Mouse (Mus musculus) urinary bladder, postnatal 25 days (tissue): ENCODE data around the gene Itga4.

ENCODE experiments used
- DNase-seq: peaks from one replicate; pipeline ENCODE4 v3.0.0; 2022; ENCODE audit warnings: low spot score

The Itga4 gene

GRCm38 (mm10) chr2:79266480-79266879 is 11.3 kb downstream of the Itga4 start:
- no peak for DNase-seq

- DNase-seq = no peak
Observed at GRCm38 (mm10) chr2:79267181-79267580, 12.0 kb downstream of the Itga4 start.

GRCm38 (mm10) chr2:79268863-79269262 is 13.6 kb downstream of the Itga4 start:
- DNase-seq = no peak

- no peak for DNase-seq
Observed at GRCm38 (mm10) chr2:79270034-79270535, 14.9 kb downstream of the Itga4 start.

GRCm38 (mm10) chr2:79271838-79272237 is 16.6 kb downstream of the Itga4 start:
- no peak for DNase-seq

- no peak for DNase-seq
Observed at GRCm38 (mm10) chr2:79278581-79278980, 23.4 kb downstream of the Itga4 start.

- no peak for DNase-seq
Observed at GRCm38 (mm10) chr2:79284206-79284605, 29.0 kb downstream of the Itga4 start.

- no peak for DNase-seq
Observed at GRCm38 (mm10) chr2:79290149-79290548, 34.9 kb downstream of the Itga4 start.

- no peak for DNase-seq
Observed at GRCm38 (mm10) chr2:79291922-79292321, 36.7 kb downstream of the Itga4 start.

- DNase-seq = no peak
Observed at GRCm38 (mm10) chr2:79292431-79292830, 37.2 kb downstream of the Itga4 start.

GRCm38 (mm10) chr2:79302398-79302797 is 47.2 kb downstream of the Itga4 start:
- no peak for DNase-seq

- no peak for DNase-seq
Observed at GRCm38 (mm10) chr2:79307549-79307948, 52.3 kb downstream of the Itga4 start.

GRCm38 (mm10) chr2:79309454-79310118 is 54.4 kb downstream of the Itga4 start:
- no peak for DNase-seq

GRCm38 (mm10) chr2:79312499-79312898 is 57.3 kb downstream of the Itga4 start:
- no peak for DNase-seq

GRCm38 (mm10) chr2:79315108-79315507 is 59.9 kb downstream of the Itga4 start:
- DNase-seq = no peak

GRCm38 (mm10) chr2:79316182-79316880 is 61.1 kb downstream of the Itga4 start:
- DNase-seq = no peak

- DNase-seq = no peak
Observed at GRCm38 (mm10) chr2:79328079-79328478, 72.9 kb downstream of the Itga4 start.

- no peak for DNase-seq
Observed at GRCm38 (mm10) chr2:79334661-79335060, 79.4 kb downstream of the Itga4 start.

GRCm38 (mm10) chr2:79336141-79336540 is 80.9 kb downstream of the Itga4 start:
- DNase-seq = no peak

GRCm38 (mm10) chr2:79339003-79339402 is 83.8 kb downstream of the Itga4 start:
- DNase-seq = no peak

GRCm38 (mm10) chr2:79343115-79343514 is 87.9 kb downstream of the Itga4 start:
- DNase-seq = no peak

GRCm38 (mm10) chr2:79351179-79352099 is 96.2 kb downstream of the Itga4 start:
- no peak for DNase-seq
